In genomic region chr1:180639416-180640401, GRCm38 (mm10) we compare ENCODE assay signal across 7 mouse cellular contexts. TPM values are rescaled to one million over a fixed set of nuclear protein-coding genes. Genes with fewer than 3 reads are reported as not detected.
DNase-seq lines count a peak whose midpoint lies in the region; ATAC-seq and TF ChIP-seq lines count a peak whose summit lies in the region.

No protein-coding gene starts in this region.

- WGBS in hindbrain, embryonic 10.5 days: 56% methylated on average over 10 of the region's 10 CpGs
- 57% methylated on average over 10 of the region's 10 CpGs for WGBS in liver, embryonic 16.5 days (ENCODE audit: insufficient replicate concordance)

- peaks cover 0 to 18% of the 10 kb centered on the region in 2 experiments; a peak in 2 of 4 replicates for H3K4me1 ChIP-seq in MEL (ENCODE audit: control insufficient read depth in 1 of 2, insufficient read depth in 2 of 2, low read length in 2 of 2)
- H3K4me1 ChIP-seq in hindbrain, embryonic 10.5 days (replicated peaks): peaks cover 32% of the 10 kb centered on the region
- H3K4me1 ChIP-seq in liver, embryonic 16.5 days (ENCODE audit: control insufficient read depth, low read depth, low read length): peaks cover 13% of the 10 kb centered on the region

- H3K27ac ChIP-seq in MEL (ENCODE audit: control insufficient read depth, low read depth, low read length): peak overlapping the region; percentile 80
- H3K27ac ChIP-seq in hindbrain, embryonic 10.5 days: peak overlapping the region; percentile 100
- no peak overlapping the region for H3K27ac ChIP-seq in liver, embryonic 16.5 days (ENCODE audit: low read length)

- H3K79me2 ChIP-seq in C2C12 (ENCODE audit: control insufficient read depth, insufficient read depth) (peaks cover 47% of the 10 kb centered on the region), MEL (ENCODE audit: control insufficient read depth, insufficient read depth, low read length, poor library complexity) (peaks cover 37% of the 10 kb centered on the region)

- no peak for TF ChIP-seq RAD21 in MEL (IDR thresholded peaks at IDR 0.05; ENCODE audit: low read depth, low read length)

- H3K9ac ChIP-seq in MEL (ENCODE audit: control insufficient read depth, low read depth, low read length, poor library complexity, severe bottlenecking): peak overlapping the region; percentile 100
- H3K9ac ChIP-seq in liver, embryonic 16.5 days (ENCODE audit: low read depth, low read length): peak overlapping the region; percentile 96; the same call in 1 of the 2 replicates

- H3K27me3 ChIP-seq in C2C12 (ENCODE audit: control insufficient read depth, insufficient read depth, insufficient read length) (no peaks in the 10 kb centered on the region), MEL (ENCODE audit: control insufficient read depth in 1 of 2, insufficient read depth in 2 of 2, low read length in 2 of 2) (no peaks in the 10 kb centered on the region)
- no peaks in the 10 kb centered on the region for H3K27me3 ChIP-seq in hindbrain, embryonic 10.5 days (ENCODE audit: insufficient read depth, poor library complexity, severe bottlenecking)
- no peaks in the 10 kb centered on the region for H3K27me3 ChIP-seq in liver, embryonic 16.5 days (ENCODE audit: control insufficient read depth, insufficient read depth, low read depth, low read length)

- H3K9me3 ChIP-seq in MEL (replicated peaks; ENCODE audit: insufficient read depth, low read length): no peaks in the 10 kb centered on the region
- H3K9me3 ChIP-seq in hindbrain, embryonic 10.5 days: no peaks in the 10 kb centered on the region
- no peaks in the 10 kb centered on the region for H3K9me3 ChIP-seq in liver, embryonic 16.5 days (replicated peaks; ENCODE audit: control insufficient read depth, low read length)

- peak overlapping the region; percentile 81 for H3K4me2 ChIP-seq in liver, embryonic 16.5 days (ENCODE audit: low read depth, low read length)

- H3K36me3 ChIP-seq in C2C12 (ENCODE audit: control insufficient read depth, insufficient read depth) (peaks cover 9% of the 10 kb centered on the region), MEL (ENCODE audit: control insufficient read depth in 1 of 2, insufficient read depth in 2 of 2, low read length in 2 of 2) (peaks cover 0 to 21% of the 10 kb centered on the region in 2 experiments; a peak in 2 of 4 replicates)
- 0 out of 2 replicates have a peak, but pooled peaks cover 7% of the 10 kb centered on the region for H3K36me3 ChIP-seq in hindbrain, embryonic 10.5 days
- H3K36me3 ChIP-seq in liver, embryonic 16.5 days (ENCODE audit: control insufficient read depth, insufficient read depth): no peaks in the 10 kb centered on the region

- TF ChIP-seq CTCF in C2C12 (IDR thresholded peaks at IDR 0.05; ENCODE audit: control insufficient read depth, insufficient read depth, insufficient read length): no peak
- TF ChIP-seq CTCF in MEL (IDR thresholded peaks at IDR 0.05 in 2 of 3, conservative IDR thresholded peaks at IDR 0.05 in 1 of 3; ENCODE audit: control insufficient read depth in 1 of 3, insufficient read depth in 1 of 3, low read depth in 2 of 3, low read length in 3 of 3, poor library complexity in 1 of 3, severe bottlenecking in 1 of 3): no peak; a peak in 1 of 6 replicates

- no peak for TF ChIP-seq EP300 in MEL (IDR thresholded peaks at IDR 0.05; ENCODE audit: low read depth in 1 of 2, low read length in 2 of 2)

- H3K4me3 ChIP-seq in C2C12 (ENCODE audit: insufficient read depth, poor library complexity, severe bottlenecking) (peak overlapping the region; percentile 79), MEL (ENCODE audit: control insufficient read depth in 1 of 2, insufficient read depth in 1 of 2, low read depth in 2 of 2, low read length in 2 of 2) (peak overlapping the region; percentile 90 to 97)
- peak overlapping the region; percentile 97 for H3K4me3 ChIP-seq in hindbrain, embryonic 10.5 days
- peak overlapping the region; percentile 90 for H3K4me3 ChIP-seq in liver, embryonic 16.5 days (ENCODE audit: low read depth, low read length)

- ATAC-seq in liver, embryonic 16.5 days (ENCODE audit: low read depth): no peak

- peak overlapping the region; percentile 96 for H3ac ChIP-seq in C2C12 (ENCODE audit: control insufficient read depth, insufficient read length, low read depth)

- intact Hi-C loops in left cerebral cortex, postnatal 25 days (cut with DNase I): loop anchor here (2.0 to 5.0 kb wide), 2 partner anchors 35 to 78 kb away; no protein-coding TSS in a partner anchor

- peak; percentile 66 for DNase-seq in MEL (ENCODE audit: low read depth, low spot score)
- no peak for DNase-seq in hindbrain, embryonic 10.5 days (ENCODE audit: low spot score)
- DNase-seq in thymus, postnatal 25 days: peak; percentile 18
- no peak for DNase-seq in ovary, postnatal 10 days (ENCODE audit: low spot score)
- no peak for DNase-seq in left cerebral cortex, postnatal 25 days (ENCODE audit: low spot score in 2 of 2)

- peaks cover 28% of the 10 kb centered on the region for H3K79me3 ChIP-seq in C2C12 (ENCODE audit: low read depth)

- TF ChIP-seq POLR2A in MEL (IDR thresholded peaks at IDR 0.05; ENCODE audit: control insufficient read depth in 1 of 2, insufficient read depth in 1 of 2, low read depth in 1 of 2, low read length in 2 of 2, poor library complexity in 1 of 2): peak; percentile 27 to 51; a peak in 1 of 4 replicates

TF ChIP-seq in C2C12, 6 proteins besides CTCF, POLR2A, EP300 and RAD21:
- TF ChIP-seq MAX (IDR thresholded peaks at IDR 0.05) (no peak), USF1 (IDR thresholded peaks at IDR 0.05; ENCODE audit: low read depth) (no peak), MYOD1 (IDR thresholded peaks at IDR 0.05; ENCODE audit: control insufficient read depth, insufficient read length, low read depth) (no peak), FOSL1 (IDR thresholded peaks at IDR 0.05; ENCODE audit: insufficient read depth, low read length, poor library complexity, severe bottlenecking) (no peak), CEBPB (IDR thresholded peaks at IDR 0.05; ENCODE audit: low read depth) (no peak), MYOG (IDR thresholded peaks at IDR 0.05; ENCODE audit: control insufficient read depth, extremely low read depth, insufficient read length) (no peak)

TF ChIP-seq in MEL, 35 proteins besides CTCF, POLR2A, EP300 and RAD21:
- TF ChIP-seq TBP (IDR thresholded peaks at IDR 0.05; ENCODE audit: low read depth, low read length): peak; percentile 92
- TF ChIP-seq JUND (IDR thresholded peaks at IDR 0.05; ENCODE audit: low read depth, low read length): no peak
- 0 out of 2 replicates have a peak, but pooled peaks have one; percentile 16 for TF ChIP-seq MYC (IDR thresholded peaks at IDR 0.05; ENCODE audit: low read depth, low read length)

RNA-seq across cellular contexts. Expression of gene Lin9, which starts 1.2 kb away (rescaled TPM):
- polyA plus RNA-seq in C2C12 (2012; fragmentation: generic; extraction: Trizol) (4.5 TPM), MEL (2012; ENCODE audit: insufficient read depth in 1 of 2, insufficient read length in 2 of 2, low read depth in 1 of 2, low replicate concordance in 2 of 2, missing spikeins in 1 of 2) (10 to 100 TPM in 1 of 2 experiments, not detected in 1; 11.1 TPM)
- 9.9 and 10.2 TPM in 2 replicates for total RNA-seq in MEL (2012; rRNA removed)
- 20.5 and 21.9 TPM in 2 replicates for polyA plus RNA-seq in hindbrain, embryonic 10.5 days (2016; fragmentation: Nextera tagmentation; extraction: Ambion mirVana)
- 9.5 and 11.4 TPM in 2 replicates for polyA plus RNA-seq in liver, embryonic 16.5 days (2015; fragmentation: Nextera tagmentation; extraction: Ambion mirVana)
- total RNA-seq in left cerebral cortex, postnatal 25 days (2021): 1 to 10 TPM; 4.3 to 5.1 TPM

RNA-seq across cellular contexts. Expression of gene Mixl1, which starts 57.1 kb away (rescaled TPM):
- polyA plus RNA-seq in C2C12 (2012; fragmentation: generic; extraction: Trizol) (not detected), MEL (2012; ENCODE audit: insufficient read depth in 1 of 2, insufficient read length in 2 of 2, low read depth in 1 of 2, low replicate concordance in 2 of 2, missing spikeins in 1 of 2) (not detected)
- not detected in 2 replicates for total RNA-seq in MEL (2012; rRNA removed)
- polyA plus RNA-seq in hindbrain, embryonic 10.5 days (2016; fragmentation: Nextera tagmentation; extraction: Ambion mirVana): 0.14 TPM in 1 of 2 replicates, not detected in the other
- 0.18 and 0.27 TPM in 2 replicates for polyA plus RNA-seq in liver, embryonic 16.5 days (2015; fragmentation: Nextera tagmentation; extraction: Ambion mirVana)
- not detected for total RNA-seq in left cerebral cortex, postnatal 25 days (2021)

Comparison
In these comparisons a context has a peak if more than half of its experiments do, and no peak if none do; other contexts are left out.
1. DNase-seq: peak in MEL (single experiment) and thymus, postnatal 25 days (single experiment); none in hindbrain, embryonic 10.5 days (single experiment), ovary, postnatal 10 days (single experiment) and left cerebral cortex, postnatal 25 days (0 of 2).
2. Peak in every context shown above with its lines, with median percentiles within 50 percentile points of each other: H3K4me3 ChIP-seq.